Mouse (Mus musculus) thymus, postnatal 36 days (tissue): ENCODE data around the gene Pex16.

ENCODE experiments used
- DNase-seq, 2 experiments: peaks; one replicate each; pipeline ENCODE4 v3.0.0; 2022; ENCODE audit warnings: mixed read lengths in 2 of 2

Pex16 gene

DNA sequence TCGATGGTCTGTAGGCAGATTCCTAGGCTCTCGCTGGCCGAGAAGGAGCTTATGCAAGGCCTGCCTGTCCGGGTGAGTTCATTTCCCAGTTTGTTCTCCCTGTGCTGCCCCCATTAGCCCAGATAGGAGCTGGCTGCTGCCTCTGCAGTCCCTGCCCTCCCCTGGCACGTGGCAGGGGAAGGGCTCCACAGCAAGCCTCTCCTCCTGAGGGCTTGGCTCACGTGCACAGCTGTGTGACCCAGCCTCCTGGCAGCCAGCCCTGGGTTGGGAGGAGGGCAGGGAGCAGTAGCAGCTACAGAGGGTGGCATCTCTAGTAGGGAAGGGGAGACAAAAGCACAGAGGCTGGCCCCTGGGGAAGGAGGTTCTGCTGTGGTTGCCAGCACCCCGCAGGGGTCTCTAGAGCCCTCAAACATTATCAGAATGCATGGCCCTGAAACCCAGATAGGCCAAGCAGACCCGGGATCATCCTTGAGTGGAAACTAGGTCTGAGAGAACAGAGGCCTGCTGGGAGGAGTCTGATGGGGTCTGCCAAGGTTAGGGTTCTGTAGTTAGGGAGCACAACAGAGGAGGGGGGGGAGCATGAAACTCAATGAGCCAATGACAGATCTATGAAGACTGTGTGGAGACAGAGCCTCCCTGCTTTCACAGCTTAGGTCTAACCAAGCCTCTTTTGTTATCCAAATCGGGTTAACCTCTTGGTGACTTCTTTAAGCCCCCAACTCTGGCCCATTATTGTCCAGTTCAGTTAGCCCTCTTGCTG lies 49.4 kb downstream of the Pex16 start:
- no peak for DNase-seq

DNA sequence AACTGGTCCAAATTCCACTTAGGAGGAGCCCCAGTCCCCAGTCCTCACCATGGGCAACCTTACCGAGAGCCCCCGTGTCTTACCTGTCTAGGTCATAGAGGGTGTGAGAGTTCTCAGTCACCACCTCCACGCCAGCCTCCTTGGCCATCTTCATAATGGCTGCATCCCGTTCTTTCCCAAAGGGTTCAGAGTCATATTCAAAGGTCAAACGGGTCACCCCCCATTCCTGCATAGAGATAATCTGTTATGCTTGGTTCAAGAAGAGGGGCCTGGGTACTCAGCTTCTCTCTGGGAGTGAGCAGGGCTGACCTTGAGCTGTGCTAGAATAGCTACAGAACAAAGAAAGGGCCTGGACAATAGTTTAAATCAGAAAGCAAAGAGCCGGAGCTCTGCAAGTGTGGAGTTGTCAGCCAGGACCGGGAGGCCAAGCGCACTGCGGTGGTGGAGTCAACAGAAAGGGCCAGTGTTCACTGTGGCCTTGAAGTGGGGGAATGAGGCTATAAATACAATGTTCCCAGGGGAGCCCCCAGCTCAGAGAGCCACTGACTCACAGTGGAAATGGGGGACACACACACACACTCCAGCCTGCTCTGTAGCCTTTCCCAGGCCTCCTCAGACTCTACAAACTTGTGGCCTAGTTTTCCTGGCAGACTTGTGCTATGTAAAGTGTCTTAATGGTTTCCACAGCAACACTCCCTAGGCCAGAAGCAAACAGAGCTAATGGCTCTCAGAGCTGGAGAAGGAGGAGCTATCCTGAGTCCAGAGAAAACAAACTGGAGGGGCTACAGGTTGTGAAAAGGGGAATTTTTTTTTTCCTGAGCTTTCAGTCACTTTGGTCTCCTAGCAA lies 50.2 kb downstream of the Pex16 start:
- DNase-seq = no peak

- DNase-seq = no peak
Observed at GRCm38 (mm10) chr2:92425366-92425765, 50.9 kb downstream of the Pex16 start.

DNA sequence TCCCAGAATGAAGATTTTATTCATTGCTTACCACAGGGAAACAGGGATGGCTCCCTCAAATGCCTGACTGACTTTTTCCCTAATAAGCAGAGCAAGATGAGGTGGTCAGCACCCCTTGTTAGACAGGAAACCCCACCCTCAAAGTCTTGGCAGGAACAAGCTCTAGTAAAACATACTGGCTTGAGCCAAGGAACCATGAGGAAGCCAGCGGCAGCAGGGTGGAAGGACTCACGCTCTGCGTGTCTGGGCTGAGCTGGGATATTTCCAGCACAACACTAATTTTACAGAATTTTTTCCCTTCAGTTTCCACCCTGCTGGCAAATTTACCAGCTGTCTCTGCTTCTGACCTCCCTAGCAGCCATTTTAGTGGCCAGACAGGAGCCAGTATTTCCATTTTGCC lies 52.0 kb downstream of the Pex16 start:
- no peak for DNase-seq

DNA sequence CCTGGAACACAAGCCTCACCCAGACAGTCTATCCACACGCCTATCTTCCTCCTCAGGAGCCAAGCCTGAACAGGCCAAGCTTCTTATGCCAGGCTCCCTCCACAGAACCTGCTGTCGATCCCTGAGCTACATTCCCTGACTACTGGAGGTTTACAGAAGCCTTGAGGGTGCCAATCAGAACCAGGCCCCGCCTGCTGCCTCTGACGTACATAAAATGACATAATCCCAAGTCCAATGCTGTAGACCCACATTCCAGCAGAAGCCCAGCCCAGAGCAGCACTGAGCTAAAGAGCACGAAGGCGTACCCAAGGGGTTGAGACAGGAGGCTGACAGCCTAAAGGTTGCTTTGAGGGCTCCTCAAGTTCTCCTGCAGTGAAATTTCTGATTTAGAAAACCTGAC lies 53.4 kb downstream of the Pex16 start:
- DNase-seq = no peak

DNA sequence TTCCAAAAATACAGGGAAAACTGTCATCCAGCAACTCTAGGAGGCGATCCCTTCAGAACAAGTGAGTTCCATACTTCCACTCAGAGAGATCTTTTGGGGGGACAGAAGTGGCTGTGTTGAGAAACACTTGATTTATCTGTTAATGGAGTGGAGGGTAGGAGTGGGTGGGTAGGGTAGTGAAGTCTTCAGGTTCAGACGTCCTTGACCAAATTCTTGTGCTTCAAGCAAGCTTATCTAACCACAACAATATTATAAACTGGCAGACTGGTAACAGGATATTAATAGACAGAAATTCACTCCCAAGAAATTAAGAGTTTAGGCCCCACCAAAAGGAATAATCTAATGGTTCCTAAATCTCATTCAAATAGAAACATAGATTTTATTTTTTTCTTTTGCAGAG lies 55.6 kb downstream of the Pex16 start:
- DNase-seq = no peak
